Mouse (Mus musculus): Measurements from ENCODE around the gene Syngr4.

The Syngr4 gene

DNA sequence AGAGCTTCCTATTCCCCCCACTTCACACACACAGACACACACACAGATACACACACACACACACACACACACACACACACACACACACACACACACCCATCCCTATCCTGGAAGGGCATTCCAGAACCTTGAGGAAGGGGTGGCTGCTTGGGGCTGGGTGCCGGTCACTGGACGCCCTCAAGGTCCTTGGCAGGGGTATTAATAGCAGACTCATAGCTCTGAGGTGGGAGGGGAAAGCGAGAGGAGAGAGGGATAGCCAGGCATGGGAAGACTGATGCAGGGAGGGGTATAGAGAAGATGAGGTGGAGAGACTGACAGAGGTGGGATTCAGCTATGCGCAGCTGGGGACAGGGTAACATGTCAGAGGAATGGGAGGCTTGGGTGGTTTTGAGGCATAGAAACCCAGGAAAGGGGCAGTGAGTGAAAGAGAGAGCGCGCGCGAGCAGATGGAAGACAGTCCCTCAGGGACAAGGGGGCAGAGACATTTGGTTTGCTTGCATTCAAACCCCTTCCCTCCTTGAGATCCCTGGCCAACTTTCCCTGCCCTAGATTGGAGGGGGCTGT is 27.3 kb downstream of the Syngr4 start:
- DNase-seq (ENCODE audit: low spot score): peak; percentile 27

GRCm38 (mm10) chr7:45867871-45868270 is 28.6 kb downstream of the Syngr4 start:
- DNase-seq (ENCODE audit: low spot score): peak; percentile 33

DNA sequence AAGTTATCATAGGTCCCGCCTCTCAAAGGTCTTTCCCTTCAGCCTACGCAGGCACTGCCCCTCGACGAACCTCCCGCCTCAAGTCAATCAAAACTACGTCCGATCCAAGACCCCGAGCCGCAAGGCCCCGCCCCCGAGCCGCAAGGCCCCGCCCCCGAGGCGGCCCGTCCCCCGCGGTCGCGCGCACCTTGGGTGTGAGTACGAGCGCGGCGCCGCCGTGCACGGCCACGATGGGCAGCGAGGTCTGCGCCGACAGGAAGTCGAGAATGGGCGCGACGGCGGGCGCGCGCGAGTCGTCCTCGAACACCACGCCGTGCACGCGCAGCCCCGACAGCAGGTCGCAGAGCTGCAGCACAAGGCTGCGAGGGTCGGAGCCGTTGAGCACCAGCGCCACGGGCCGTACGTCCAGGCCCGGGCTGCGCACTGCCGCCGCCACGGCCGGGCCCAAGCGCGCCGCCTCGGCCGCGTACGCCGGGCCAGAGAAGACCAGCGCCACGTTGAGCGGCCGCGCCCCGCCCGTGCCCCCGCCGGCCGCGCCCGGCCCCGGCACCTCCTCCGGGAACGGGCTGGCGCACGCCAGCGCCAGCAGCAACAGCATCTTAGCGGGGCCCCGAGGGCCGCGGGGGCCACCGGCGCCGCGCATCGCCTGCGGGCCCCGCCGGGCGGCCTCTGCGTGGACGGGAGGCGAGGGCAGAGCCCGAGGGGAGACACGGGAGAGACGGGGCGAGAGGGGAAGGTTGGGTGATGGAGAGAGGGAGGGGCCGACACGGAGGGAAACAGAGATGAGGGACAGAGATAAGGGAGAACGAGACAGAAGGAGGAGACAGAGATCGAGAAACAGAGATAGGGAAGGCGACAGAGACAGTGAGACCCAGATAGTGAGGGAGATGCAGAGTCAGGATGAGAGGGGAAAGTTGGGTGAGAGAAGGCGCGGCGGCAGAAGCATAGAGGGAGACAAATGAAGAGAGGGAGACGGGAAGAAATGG is 30.3 kb downstream of the Syngr4 start:
- DNase-seq (ENCODE audit: low spot score): peak; percentile 92

DNA sequence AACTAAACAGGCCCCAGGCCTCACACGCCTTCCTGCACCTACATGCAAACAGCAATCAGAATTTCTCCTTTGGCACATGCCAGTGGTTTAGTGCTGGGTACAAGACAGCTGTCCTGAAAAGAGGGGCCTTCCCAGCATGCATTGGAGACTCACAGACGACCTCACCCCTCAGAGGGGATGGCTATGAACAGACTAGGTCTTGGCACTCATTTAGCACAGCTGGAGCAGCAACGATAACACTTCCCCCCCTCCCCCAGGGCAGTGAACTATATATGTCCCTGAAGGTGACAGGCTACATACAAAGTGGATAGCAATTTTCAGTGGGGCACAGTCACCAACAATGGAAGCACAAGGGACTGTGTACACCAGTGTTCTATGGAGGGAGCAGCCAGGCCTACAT is 32.1 kb downstream of the Syngr4 start:
- no peak for DNase-seq (ENCODE audit: low spot score)

DNA sequence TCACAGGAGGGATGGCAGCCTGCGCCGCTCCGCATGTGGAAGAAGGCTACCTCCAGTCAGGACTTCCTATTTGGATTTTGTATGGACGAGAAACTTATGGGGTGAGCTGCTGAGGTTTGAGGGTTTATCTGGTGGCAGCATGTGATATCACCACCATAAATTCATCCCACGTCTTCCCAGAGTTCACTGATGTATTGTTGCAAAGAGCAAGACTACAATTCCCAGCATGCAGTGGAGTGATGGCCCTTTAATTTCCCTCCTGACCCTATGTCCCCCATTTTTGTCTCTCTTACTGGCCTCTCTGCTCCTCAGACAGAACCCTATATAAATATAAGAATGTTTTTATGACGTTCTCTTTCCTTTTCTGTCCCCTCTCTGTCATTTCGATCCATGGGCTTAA is 33.7 kb downstream of the Syngr4 start:
- no peak for DNase-seq (ENCODE audit: low spot score)

DNA sequence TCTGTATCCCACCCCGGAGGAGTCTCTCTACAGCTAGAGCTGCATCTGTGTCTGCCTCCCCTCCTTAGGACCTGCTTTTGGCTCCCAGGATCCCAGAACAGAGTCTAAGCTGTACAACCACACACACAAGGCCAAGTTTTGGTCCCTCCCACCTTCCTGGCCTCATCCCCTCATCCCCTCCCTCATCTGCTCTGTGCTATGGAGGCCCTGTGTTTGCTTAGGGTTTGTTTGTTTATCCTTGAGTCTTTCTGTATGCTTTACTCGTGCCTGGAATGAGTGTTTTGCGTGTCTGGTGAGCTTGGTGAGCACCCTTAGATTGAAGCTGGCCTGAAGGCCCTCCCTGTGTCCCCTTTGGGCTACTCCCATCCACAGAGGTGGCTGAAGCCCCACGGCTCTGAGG is 37.5 kb downstream of the Syngr4 start:
- no peak for DNase-seq (ENCODE audit: low spot score)

DNA sequence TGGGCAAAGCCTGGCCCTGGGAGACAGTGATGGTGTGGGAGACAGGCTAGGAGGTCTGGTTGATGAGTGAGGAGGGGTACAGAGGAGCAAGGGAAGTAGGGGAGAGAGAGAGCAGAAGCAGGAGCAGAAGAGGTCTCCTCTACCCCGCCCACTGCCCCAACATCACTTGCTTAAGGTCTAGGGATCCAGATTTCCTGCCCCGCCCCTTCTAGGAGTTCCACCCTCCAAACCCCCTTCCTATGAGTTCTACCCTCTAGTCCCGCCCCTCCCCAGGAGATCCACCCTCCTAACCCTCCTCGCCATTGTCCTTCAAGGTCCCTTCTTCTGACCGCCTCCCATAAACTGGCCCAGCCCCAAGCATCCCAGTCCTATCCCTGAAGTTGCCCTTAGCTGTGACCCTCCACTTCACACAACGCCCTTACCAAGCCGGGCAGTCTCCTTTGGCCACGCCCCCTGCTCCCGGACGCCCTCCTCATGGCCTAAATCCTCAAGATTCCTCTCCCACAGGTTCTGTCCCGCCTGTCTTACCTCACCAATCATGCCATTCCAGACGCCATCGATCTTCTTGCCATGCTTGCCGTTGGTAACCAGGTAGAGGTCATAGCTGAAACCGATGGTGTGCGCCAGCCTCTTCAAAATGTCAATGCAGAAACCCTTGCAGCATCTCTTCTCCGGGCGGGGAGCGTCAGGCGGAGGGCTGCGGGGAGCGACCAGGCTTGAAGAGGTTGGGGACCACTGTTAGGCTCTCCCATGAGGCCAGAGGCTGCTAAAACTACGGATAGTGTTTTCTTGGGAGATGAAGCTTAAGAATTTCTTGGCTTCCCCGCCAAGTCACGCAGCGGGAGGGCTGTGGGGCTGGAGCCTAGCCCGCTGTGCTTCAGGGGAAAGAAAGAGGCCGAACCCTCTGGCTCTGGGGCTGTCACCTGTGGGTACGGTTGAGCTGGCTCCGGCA is 39.3 kb downstream of the Syngr4 start:
- DNase-seq (ENCODE audit: low spot score): peak; percentile 64

GRCm38 (mm10) chr7:45853089-45853488 is 43.4 kb downstream of the Syngr4 start:
- no peak for DNase-seq (ENCODE audit: low spot score)

DNA sequence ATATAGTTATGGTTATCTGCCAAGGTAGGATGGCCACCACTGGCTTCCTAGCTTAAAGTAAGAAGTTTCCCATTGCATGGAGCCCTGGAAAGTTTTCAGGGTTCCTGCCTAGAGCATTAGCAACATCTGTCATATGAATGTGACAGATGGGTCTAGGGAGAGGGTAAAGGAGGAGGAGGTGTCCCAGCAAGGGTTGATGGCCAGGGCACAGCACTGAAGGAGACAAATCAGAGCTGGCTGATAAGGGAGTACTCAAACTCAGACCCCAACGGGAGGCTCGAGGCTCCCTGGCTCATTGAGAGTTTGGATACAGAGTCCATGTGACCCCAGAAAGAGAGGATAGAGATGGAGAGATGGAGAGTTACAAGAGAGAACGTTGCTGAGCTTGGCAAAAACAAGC is 45.9 kb downstream of the Syngr4 start:
- DNase-seq (ENCODE audit: low spot score): no peak

- DNase-seq (ENCODE audit: low spot score): no peak
Observed at GRCm38 (mm10) chr7:45848447-45849027, 48.0 kb downstream of the Syngr4 start.

DNA sequence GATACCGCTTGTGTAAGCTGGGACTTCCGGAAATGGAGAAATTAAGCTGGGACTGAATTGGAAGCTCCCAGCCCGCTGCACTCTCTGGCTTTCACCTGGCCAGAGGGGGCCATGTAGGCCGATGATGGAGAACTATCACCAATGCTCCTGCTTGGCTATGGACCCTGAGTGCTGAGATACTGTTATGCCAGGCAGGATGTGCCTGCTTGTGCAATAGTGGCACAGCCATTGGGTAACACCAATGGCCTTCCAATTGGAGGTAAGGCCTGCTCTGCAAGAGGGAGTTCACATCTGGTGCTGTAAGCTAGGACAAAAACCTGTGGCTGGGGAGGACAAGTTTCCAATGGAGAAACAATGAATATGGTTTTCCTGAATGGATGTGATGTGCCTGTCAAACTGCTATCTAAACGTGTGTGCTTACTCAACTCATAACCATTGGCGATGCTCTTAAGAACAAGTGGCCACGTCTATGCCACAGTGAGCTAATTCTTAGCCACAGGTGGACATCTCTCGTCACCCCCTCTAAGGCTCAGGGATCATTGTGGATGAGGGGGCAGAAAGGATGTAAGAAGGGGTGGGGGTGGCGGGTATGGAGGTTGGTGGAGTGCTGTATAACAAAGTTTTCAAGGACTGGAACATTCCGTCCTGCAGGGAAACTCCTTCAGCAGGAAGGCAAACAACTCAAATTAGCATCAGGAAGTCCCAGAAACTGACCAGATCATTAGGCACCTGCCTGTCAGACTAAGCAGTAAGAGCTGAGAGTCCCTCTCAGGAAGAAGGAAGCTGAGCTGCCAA is 53.4 kb downstream of the Syngr4 start:
- no peak for DNase-seq (ENCODE audit: low spot score)
